Mouse (Mus musculus): ENCODE data around the gene Car7.
A peak's percentile ranks its signal among the peaks of the same experiment; 100 is the strongest.
"Not testable (repeated sequence)": the region's sequence is repeated elsewhere in the genome, so short reads cannot be mapped to it uniquely, and the experiment has no call there.

Gene Car7

DNA sequence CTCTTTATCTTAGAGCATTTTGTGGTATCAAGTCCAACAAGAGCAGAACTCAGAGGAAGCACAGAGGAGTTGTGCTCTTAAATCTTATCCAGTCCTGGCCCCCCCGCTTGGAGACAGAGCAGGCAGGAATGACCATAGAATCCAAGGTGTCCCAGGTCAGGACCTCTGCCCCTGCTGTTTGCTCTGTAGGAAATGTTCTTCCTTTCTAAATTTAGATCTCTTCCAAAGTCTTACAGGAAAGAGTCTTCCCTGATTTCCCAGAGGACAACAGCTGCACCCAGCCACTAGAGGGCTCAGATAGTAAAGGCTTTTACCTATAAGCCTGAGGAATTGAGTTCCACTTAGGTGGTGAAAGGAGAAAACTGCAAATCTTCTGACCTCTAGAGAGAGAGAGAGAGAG, 35.1 kb downstream of the Car7 start:
- DNase-seq (ENCODE audit: low spot score in 2 of 2), result no peak

DNA sequence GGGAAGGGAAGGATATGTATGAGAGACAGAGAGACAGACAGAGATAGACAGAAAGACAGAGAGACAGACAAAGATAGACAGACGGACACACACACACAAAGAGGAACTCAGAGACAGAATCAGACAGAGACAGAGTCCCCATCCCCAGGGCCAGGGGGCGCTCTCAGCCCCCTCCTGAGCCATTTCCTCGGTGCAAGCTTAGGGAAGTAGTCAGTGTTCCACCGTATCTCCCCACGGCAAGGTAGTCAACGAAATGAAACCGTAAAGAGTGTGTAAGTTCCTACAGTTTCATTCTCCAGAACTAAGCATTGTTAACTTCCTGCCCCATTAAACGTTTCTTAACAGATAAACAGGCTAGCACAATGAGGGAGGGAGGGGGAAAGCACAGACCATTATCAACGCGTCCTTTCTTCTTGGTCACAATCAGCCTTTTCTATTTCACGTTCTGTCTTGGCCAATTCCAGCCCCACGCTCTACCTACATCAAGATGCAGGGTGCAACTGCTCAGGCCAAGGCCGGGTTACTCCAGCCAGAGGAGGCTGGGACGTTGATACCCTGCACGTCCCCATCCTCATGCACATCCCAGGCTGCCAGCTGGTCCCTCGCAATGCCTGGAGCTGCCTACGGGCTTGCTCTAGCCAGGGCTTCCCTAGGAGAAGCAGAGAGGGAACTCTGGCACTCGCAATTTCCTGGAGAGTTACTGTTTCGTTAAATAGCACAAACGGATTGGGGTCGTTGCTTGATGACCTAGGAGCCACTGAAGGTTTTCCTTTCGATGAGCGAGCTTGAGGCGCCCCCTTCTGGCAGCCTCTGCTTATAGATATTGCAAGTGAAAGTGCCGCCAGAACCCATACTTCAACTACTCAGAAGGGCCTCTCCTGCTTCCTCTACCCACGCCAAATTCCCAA, 36.2 kb downstream of the Car7 start:
- peak; percentile 66 to 91 for DNase-seq (ENCODE audit: low spot score in 2 of 2)

DNA sequence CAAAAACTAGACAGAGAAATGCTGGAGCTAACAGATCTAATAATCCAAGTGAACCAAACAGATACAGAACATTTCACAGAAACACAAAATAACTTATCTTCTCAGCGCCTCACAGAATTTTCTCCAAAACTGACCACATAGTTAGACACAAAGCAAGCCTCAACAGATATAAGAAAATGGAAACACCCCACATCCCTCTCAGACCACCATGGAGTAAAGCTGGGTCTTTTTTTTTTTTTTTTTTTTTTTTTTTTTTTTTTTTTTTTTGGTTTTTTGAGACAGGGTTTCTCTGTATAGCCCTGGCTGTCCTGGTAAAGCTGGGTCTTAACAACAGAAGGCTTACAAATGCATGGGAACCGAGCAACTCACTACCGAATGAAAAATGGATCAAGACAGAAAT, 42.3 kb downstream of the Car7 start:
- no peak for DNase-seq (ENCODE audit: low spot score in 2 of 2)

DNA sequence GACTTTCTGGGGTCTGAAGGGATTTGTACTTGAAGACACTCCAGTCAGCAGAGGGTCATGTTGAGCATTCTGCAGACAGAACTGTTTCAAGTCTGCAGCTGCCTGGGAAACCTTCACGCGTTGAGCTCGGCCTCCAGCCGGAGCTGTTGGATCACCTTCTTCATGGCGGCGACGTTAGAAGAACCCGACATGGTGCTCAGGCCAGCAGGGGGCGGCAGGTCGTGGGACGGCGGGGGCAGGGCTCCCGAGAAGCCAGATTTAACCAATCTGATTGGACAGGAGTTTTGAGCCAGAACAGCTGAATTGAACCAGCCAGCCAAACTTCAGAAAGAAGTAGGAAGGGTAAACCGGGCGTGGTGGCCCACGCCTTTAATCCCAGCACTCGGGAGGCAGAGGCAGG, 43.1 kb downstream of the Car7 start:
- not testable (repeated sequence) for DNase-seq (ENCODE audit: low spot score in 2 of 2)

DNA sequence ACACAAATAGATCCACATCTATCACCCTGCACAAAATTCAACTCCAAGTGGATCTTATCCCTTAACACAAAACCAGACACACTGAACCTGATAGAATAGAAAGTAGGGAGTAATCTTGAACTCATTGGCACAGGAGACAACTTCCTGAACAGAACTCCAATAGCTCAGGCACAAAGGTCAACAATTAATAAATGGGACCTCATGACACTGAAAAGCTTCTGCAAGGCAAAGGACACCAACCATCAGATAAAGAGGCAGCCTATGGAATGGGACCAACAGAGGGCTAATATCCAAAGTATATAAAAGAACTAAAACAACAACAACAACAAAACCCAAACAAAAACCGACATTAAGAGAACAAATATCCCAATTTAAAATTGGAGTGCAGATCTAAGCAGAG, 50.0 kb downstream of the Car7 start:
- DNase-seq (ENCODE audit: low spot score in 2 of 2), result no peak

DNA sequence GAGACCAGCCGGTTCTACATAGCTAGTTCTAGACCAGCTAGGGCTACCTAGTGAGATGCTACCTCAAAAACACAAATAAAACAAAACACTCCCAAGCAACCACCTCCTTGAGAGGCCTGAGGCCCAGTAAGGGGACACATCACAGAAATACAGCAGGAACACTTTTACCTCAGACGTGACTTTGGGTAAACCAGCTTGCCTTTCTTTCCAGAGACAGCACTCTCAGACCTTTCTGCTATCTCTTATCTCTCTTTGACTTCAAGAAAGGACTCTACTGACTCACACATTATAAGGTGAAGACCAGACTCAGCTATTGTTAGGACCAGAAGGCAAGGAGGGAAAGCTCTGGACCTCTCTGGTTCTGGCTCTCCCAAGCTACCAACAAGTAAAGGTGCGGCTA, 55.8 kb downstream of the Car7 start:
- no peak for DNase-seq (ENCODE audit: low spot score in 2 of 2)

DNA sequence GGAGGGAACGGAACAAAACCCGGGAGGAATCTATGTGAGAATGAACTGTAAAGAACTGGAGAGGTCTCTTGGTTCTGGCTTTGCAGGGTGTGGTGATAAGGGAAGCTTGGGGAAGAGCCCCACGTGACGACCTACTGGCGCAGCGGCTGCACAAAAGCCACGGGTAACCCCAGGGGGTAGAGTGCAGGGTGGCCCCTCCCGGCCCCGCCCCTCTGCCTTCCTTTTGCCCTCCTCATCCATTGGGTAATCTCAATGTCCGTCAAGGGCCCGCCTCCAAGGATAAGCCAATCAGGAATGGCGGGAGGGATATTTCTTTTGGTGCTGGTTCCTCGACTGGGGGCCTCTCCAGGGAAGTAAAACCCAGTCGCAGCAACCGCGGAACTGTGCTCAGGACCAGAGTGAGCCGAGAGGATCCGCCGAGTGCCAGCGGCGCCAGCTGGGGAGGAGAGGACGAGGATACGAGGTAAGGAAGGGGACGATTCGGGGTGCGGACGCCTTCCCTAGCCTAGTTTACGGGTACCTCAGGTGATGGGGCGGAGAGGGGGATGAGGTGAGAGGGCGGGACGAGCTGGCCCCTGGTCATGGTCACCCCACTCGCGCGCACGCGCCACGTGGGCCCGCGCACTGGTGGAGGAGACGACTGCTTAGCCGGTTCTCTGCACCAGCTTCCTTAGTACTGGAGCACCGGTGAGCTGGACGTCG, 56.8 kb downstream of the Car7 start, which contains the start of gene Pdp2:
TSS of gene Pdp2 (plus strand) at position 319 of the 702 bp plus-strand sequence.
- DNase-seq (ENCODE audit: low spot score in 2 of 2), result peak; percentile 89 to 92

DNA sequence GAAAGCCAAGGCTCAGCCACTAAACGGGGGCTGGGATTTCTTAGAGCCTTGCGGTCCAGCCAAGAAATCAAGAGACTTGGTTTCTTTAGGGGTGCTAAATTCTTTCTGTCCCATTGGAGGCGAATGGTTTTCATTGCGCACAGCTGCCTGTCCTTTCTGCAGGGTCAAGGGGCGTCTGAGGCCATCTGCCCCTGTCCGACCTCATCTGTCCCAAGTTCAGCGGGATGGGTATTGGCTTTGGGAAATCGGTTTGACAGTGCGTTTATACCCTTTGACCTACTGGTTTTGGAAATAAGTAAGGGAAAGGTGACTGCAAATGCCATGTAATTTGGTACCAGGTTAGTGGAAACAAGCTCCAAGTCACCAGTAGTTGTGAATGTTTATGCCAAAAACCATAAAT, 57.4 kb downstream of the Car7 start:
- DNase-seq (ENCODE audit: low spot score in 2 of 2), result no peak

DNA sequence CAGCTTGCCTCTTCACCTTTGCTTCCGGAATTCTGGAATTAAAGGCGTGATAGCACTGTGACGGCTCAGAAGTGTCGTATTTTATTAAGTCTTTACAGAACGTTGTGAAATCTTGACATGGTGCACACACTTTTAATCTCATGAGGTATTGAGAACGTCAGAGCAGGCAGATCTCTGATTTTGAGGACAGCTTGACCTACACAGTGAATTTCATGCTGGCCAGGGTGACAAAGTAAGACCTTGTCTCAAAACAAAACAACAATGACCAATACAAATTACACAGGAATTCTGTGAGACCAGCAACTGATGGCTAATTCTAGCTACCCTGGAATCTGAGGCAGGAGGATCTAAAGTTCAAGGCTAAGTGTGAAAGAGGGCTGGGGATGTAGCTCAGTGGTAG, 58.1 kb downstream of the Car7 start:
- DNase-seq (ENCODE audit: low spot score in 2 of 2), result no peak

DNA sequence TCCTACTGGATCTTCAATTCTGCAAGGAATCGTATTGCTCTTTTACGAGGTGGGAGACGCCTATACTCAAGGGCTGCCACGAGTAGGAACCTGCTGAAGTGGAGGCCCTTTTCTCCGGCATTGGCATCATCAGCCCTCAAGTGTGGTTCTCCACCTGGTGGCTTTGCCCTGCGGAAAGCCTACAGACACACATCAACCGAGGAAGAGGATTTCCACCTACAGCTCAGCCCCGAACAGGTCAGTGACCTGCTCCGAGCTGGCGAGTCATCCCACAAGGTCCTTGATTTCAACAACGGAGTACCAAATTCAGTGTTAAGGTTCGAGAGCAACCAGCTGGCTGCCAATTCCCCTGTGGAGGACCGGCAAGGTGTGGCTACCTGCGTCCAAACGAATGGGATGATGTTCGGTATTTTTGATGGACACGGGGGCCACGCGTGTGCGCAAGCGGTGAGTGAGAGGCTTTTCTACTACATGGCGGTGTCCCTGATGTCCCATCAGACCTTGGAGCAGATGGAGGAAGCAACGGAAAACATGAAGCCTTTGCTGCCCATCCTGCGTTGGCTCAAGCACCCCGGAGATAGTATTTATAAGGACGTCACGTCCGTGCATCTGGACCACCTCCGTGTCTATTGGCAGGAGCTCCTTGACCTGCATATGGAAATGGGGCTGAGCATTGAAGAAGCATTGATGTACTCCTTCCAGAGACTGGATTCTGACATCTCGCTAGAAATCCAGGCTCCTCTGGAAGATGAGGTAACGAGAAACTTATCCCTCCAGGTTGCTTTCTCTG, 59.2 kb downstream of the Car7 start:
- DNase-seq (ENCODE audit: low spot score in 2 of 2), result no peak

DNA sequence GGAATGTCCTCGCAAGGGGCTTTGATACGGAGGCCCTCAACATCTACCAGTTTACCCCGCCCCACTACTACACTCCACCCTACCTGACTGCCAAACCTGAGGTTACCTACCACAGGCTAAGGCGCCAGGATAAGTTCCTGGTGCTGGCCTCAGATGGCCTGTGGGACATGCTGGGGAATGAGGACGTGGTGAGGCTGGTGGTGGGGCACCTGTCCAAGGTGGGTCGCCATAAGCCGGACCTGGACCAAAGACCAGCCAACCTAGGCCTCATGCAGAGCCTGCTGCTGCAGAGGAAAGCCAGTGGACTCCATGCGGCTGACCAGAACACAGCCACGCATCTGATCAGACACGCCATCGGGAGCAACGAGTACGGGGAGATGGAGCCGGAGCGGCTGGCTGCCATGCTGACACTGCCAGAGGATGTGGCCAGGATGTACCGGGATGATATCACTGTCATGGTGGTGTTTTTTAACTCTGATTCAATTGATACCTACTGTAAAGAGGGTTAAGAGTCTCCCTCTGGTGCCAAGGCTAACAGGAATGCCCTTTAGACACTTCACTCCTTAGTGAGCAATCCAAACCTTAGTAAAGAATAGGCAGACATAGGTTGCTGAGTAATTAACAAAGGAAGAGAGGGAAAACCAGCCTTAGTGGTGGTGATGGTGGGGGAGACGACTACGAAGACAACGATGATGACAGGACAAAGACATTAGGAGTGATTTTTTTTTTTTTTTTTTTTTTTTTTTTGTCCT, 60.3 kb downstream of the Car7 start:
- DNase-seq (ENCODE audit: low spot score in 2 of 2), result no peak

DNA sequence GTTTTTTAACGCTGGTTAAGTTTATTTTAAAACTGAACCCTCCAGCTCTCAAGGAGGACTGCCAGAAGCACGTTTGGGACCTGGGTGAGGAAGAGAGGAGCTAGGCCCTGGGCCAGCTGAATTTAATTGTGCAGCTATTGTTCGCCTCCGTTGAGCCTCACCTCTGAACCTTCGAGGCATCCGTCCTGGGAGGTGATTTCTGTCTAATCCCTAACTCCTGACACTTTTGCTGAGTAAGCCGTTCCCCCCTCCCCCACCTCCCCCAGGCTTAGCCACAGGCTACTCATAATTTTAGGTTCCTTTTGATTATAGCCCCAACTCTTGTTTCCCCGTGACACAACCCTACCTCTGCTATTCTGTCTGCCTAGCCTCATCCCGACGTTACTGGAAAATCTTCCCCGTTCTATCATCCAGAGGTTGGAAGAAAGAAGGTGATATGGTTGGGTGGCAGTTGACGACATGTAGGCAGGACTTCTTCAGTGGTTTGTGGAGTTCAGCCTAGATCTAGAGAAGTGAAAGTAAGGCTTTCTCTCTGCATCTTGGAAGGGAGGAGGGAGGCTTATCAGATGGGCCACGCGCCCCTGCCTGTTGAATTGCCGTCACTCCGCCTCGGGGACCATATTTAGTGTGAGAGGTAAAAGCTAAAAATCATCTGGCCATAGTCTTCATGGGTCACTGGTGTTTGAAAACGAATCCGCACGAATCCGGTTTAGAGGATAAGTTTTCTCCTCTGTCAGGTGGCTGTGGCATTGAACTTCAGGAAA, 61.5 kb downstream of the Car7 start:
- no peak for DNase-seq (ENCODE audit: low spot score in 2 of 2)

DNA sequence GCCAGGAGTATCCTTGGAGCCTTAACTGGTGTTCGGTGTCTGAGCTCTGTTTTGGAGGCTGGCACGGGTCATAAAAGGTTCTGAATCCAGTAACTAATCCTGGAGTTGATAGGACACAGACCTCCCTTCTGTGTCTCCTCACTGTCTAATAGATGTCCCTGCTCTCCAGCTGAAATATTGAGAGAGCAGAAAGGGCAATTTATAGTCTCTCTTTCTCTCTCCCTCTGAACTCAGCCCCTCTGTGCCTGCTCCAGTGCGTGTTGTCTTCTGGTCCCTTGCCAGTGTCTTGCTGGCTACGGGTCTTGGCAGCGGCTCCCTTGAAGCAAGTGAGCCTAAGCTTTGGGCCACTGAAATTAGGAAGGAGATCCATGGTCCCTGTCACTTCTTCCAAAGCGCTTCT, 63.2 kb downstream of the Car7 start:
- DNase-seq (ENCODE audit: low spot score in 2 of 2), result no peak

DNA sequence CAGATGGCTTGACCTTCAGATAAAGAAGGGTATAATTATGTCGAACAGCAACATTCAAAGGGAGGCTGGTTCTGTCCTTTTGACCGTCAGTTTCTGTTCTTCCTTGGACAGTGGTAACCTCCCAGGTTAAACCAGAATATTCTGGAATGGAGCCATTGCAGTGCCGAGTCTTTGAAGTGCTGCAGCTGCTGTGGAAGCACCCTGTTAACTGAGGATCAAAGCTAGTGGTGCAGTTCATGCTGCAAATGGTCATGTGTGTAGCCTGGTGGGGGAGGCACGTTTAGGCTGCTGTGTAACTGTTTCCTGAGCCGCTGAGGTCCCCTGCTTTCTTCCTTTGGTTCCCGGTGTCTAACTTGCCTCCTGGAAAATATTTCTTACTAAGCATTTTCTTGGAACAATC, 64.0 kb downstream of the Car7 start:
- DNase-seq (ENCODE audit: low spot score in 2 of 2), result no peak
